Mouse (Mus musculus): ENCODE results near the gene Gm14434. TPM values are rescaled to one million over a fixed set of nuclear protein-coding genes. Genes with fewer than 3 reads are reported as not detected.
"Not testable (repeated sequence)": the region's sequence is repeated elsewhere in the genome, so short reads cannot be mapped to it uniquely, and the experiment has no call there.

Gene Gm14434
- 1 to 10 TPM in 1 of 2 experiments, not detected in 1; 1.0 TPM for total RNA-seq (2021)
- long read RNA-seq, experiment 1, partial matches to known transcripts = 0 of 1 reads
- long read RNA-seq, experiment 1, other reads (novel, unspliced or antisense) = 0 of 1 reads
- long read RNA-seq, experiment 2, partial matches to known transcripts = 0 of 1 reads
- long read RNA-seq, experiment 2, other reads (novel, unspliced or antisense) = 1 of 1 reads

- DNase-seq = not testable (repeated sequence)
Observed at GRCm38 (mm10) chr2:176486683-176487082, at the start of gene Gm14434. Gm14434 (minus strand) TSS chr2:176486783.

- not testable (repeated sequence) for DNase-seq
Observed at GRCm38 (mm10) chr2:176520756-176521155, 34.2 kb upstream of the Gm14434 start, which contains the start of gene Zfp967. Zfp967 (plus strand) TSS chr2:176521056.

- DNase-seq = not testable (repeated sequence)
Observed at GRCm38 (mm10) chr2:176423294-176423693, 63.3 kb downstream of the Gm14434 start, which contains the start of gene Gm14435. Gm14435 (plus strand) TSS chr2:176423594.

Other genes starting within 250 kb of the Gm14434 start
- gene Gm11009, start 167.3 kb downstream of the Gm14434 start, total RNA-seq (2021) = not detected
- 10 to 100 TPM; 12.7 to 12.9 TPM for gene Gm14435, start 63.2 kb downstream of the Gm14434 start, total RNA-seq (2021)
- not detected for gene Zfp967, start 34.3 kb upstream of the Gm14434 start, total RNA-seq (2021)
- gene Gm14308, start 149.6 kb upstream of the Gm14434 start, total RNA-seq (2021) = 1 to 10 TPM; 3.2 to 3.8 TPM
- gene Zfp973, start 183.7 kb upstream of the Gm14434 start, total RNA-seq (2021) = 10 to 100 TPM; 11.3 to 11.9 TPM
- 10 to 100 TPM in 1 of 2 experiments, 1 to 10 TPM in 1; 9.0 to 14.2 TPM for gene Gm14305, start 221.5 kb upstream of the Gm14434 start, total RNA-seq (2021)